Mouse (Mus musculus) ZHBTc4 (cell line): ENCODE data around the gene Pbdc1.
A peak's percentile ranks its signal among the peaks of the same experiment; 100 is the strongest.
"Not testable (repeated sequence)": the region's sequence is repeated elsewhere in the genome, so short reads cannot be mapped to it uniquely, and the experiment has no call there.

Experiments
- DNase-seq: peaks from one replicate; pipeline ENCODE4 v3.0.0-alpha.2; 2011; ENCODE audit warnings: low read depth, low spot score

Gene Pbdc1

GRCm38 (mm10) chrX:105079615-105080092 is at the start of gene Pbdc1:
Pbdc1 (plus strand) TSS chrX:105079756.
- peak; percentile 94 for DNase-seq

- DNase-seq: peak; percentile 21
Observed at GRCm38 (mm10) chrX:105037666-105038065, 41.9 kb upstream of the Pbdc1 start.

- no peak for DNase-seq
Observed at GRCm38 (mm10) chrX:105064294-105064693, 15.3 kb upstream of the Pbdc1 start.

GRCm38 (mm10) chrX:105064801-105065200 is 14.8 kb upstream of the Pbdc1 start:
- DNase-seq: no peak

GRCm38 (mm10) chrX:105069671-105070503 is 9.7 kb upstream of the Pbdc1 start:
- DNase-seq: peak; percentile 85

- DNase-seq: no peak
Observed at GRCm38 (mm10) chrX:105079151-105079550, 405 bp upstream of the Pbdc1 start.

GRCm38 (mm10) chrX:105080096-105080495 is 540 bp downstream of the Pbdc1 start:
- DNase-seq: no peak

- DNase-seq: not testable (repeated sequence)
Observed at GRCm38 (mm10) chrX:105083013-105083412, 3.5 kb downstream of the Pbdc1 start.

- peak; percentile 42 for DNase-seq
Observed at GRCm38 (mm10) chrX:105104175-105104574, 24.6 kb downstream of the Pbdc1 start.

- no peak for DNase-seq
Observed at GRCm38 (mm10) chrX:105114994-105115393, 35.4 kb downstream of the Pbdc1 start.

GRCm38 (mm10) chrX:105120275-105121226 is 41.0 kb downstream of the Pbdc1 start, which contains the start of gene Magee1:
Magee1 (plus strand) TSS chrX:105120378.
- peak; percentile 78 for DNase-seq

- peak; percentile 70 for DNase-seq
Observed at GRCm38 (mm10) chrX:105121227-105121865, 41.8 kb downstream of the Pbdc1 start.

- no peak for DNase-seq
Observed at GRCm38 (mm10) chrX:105124903-105125302, 45.3 kb downstream of the Pbdc1 start.

GRCm38 (mm10) chrX:105151872-105152461 is 72.4 kb downstream of the Pbdc1 start:
- DNase-seq: peak; percentile 57

GRCm38 (mm10) chrX:105165007-105165406 is 85.5 kb downstream of the Pbdc1 start:
- DNase-seq: not testable (repeated sequence)
